Mouse (Mus musculus) embryonic fibroblast, embryonic 13.5 days (primary cell): ENCODE data around the gene Pef1.

ENCODE experiments used
- CTCF ChIP-seq: IDR thresholded peaks from 2 replicates; pipeline ENCODE4 v1.5.1; 2011; ENCODE audit warnings: mild to moderate bottlenecking, control low read depth, low read length, moderate library complexity, borderline replicate concordance; ENCODE audit not compliant: insufficient read depth
- POLR2A ChIP-seq: IDR thresholded peaks from 2 replicates; pipeline ENCODE4 v1.6.1; 2011; ENCODE audit warnings: low read depth, mild to moderate bottlenecking, control low read depth, low read length, moderate library complexity

- TF ChIP-seq CTCF (no peak), POLR2A (no peak)
These were observed 31.8 kb upstream of the Pef1 start for GRCm38 (mm10) chr4:130070523-130070922.
